Comparison of ENCODE assay signal across 8 mouse cellular contexts in genomic region chr8:84269950-84270773, GRCm38 (mm10). TPM values are rescaled to one million over a fixed set of nuclear protein-coding genes. Genes with fewer than 3 reads are reported as not detected.
A peak's percentile ranks its signal among the peaks of the same experiment; 100 is the strongest.
DNase-seq lines count a peak whose midpoint lies in the region; ATAC-seq and TF ChIP-seq lines count a peak whose summit lies in the region.

TSS of gene Ccdc130 (minus strand) at chr8:84270380.

- peak within 1 kb of the TSS; percentile 70 for H3K4me2 ChIP-seq in lung, postnatal 0 days (replicated peaks; ENCODE audit: low read depth, low read length)

- TF ChIP-seq EP300 in lung, postnatal 0 days (IDR thresholded peaks at IDR 0.05), result no peak

- H3K27ac ChIP-seq in hindbrain, embryonic 10.5 days, result peak within 1 kb of the TSS; percentile 89
- peak within 1 kb of the TSS; percentile 58; the same call in 1 of the 2 replicates for H3K27ac ChIP-seq in lung, postnatal 0 days (ENCODE audit: low read length)

- H3K27me3 ChIP-seq in hindbrain, embryonic 10.5 days (ENCODE audit: insufficient read depth, poor library complexity, severe bottlenecking), result 0 out of 2 replicates have a peak, but pooled peaks cover 2% of the 10 kb centered on the region
- H3K27me3 ChIP-seq in lung, postnatal 0 days (replicated peaks; ENCODE audit: insufficient read depth, low read length), result no peaks in the 10 kb centered on the region

- WGBS in hindbrain, embryonic 10.5 days, result under 1% methylated on average over 44 of the region's 44 CpGs
- under 1% methylated on average over 44 of the region's 44 CpGs for WGBS in lung, postnatal 0 days

- no peak for TF ChIP-seq CTCF in lung, postnatal 0 days (IDR thresholded peaks at IDR 0.05)

- peak within 1 kb of the TSS; percentile 72 for H3K9ac ChIP-seq in lung, postnatal 0 days (replicated peaks; ENCODE audit: low read depth)

- peaks cover 19% of the 10 kb centered on the region for H3K36me3 ChIP-seq in hindbrain, embryonic 10.5 days
- H3K36me3 ChIP-seq in lung, postnatal 0 days (ENCODE audit: insufficient read depth, low read length), result peaks cover 13% of the 10 kb centered on the region

- peak; percentile 98 for ATAC-seq in frontal cortex, adult (ENCODE audit: low TSS enrichment)
- peak; percentile 100 for ATAC-seq in lung, postnatal 0 days

- peak; percentile 100 for DNase-seq in MN1 (ENCODE audit: low spot score)
- DNase-seq in cerebellum, adult 9-10 months, result peak; percentile 100
- DNase-seq in hindbrain, embryonic 10.5 days (ENCODE audit: low spot score), result peak; percentile 100
- peak; percentile 100 for DNase-seq in layer of hippocampus, adult 9-11 months
- peak; percentile 100 for DNase-seq in lung, postnatal 0 days (ENCODE audit: low spot score)
- DNase-seq in ovary, postnatal 14 days (ENCODE audit: low spot score), result peak; percentile 97
- DNase-seq in thymus, postnatal 14 days, result peak; percentile 100

- H3K4me1 ChIP-seq in hindbrain, embryonic 10.5 days (replicated peaks), result peaks cover 14% of the 10 kb centered on the region
- peaks cover 6% of the 10 kb centered on the region; the same call in 1 of the 2 replicates for H3K4me1 ChIP-seq in lung, postnatal 0 days (ENCODE audit: insufficient read depth, low read depth, low read length)

- no peaks in the 10 kb centered on the region for H3K9me3 ChIP-seq in hindbrain, embryonic 10.5 days
- H3K9me3 ChIP-seq in lung, postnatal 0 days (ENCODE audit: low read length), result no peaks in the 10 kb centered on the region

- peak within 1 kb of the TSS; percentile 89 for H3K4me3 ChIP-seq in hindbrain, embryonic 10.5 days
- peak within 1 kb of the TSS; percentile 82 for H3K4me3 ChIP-seq in lung, postnatal 0 days (ENCODE audit: low read depth, low read length)

RNA-seq across cellular contexts. Expression of gene Ccdc130, which starts in this region (rescaled TPM):
- polyA plus RNA-seq in hindbrain, embryonic 10.5 days (2016; fragmentation: Nextera tagmentation; extraction: Ambion mirVana), result 22.2 and 27.2 TPM in 2 replicates
- 14.7 and 17.4 TPM in 2 replicates for polyA plus RNA-seq in lung, postnatal 0 days (2015; fragmentation: Nextera tagmentation; extraction: Ambion mirVana)

Comparison
In these comparisons a context has a peak if more than half of its experiments do, and no peak if none do; other contexts are left out.
1. Peak in every context shown above with its lines: DNase-seq, ATAC-seq, H3K4me3 ChIP-seq and H3K27ac ChIP-seq.